Mouse (Mus musculus): ENCODE measurements around the gene Iqsec1. TPM values are rescaled to one million over a fixed set of nuclear protein-coding genes. Genes with fewer than 3 reads are reported as not detected.

Iqsec1 gene
- polyA plus RNA-seq, 1 experiment from 2014 or later: 21.5 TPM

DNA sequence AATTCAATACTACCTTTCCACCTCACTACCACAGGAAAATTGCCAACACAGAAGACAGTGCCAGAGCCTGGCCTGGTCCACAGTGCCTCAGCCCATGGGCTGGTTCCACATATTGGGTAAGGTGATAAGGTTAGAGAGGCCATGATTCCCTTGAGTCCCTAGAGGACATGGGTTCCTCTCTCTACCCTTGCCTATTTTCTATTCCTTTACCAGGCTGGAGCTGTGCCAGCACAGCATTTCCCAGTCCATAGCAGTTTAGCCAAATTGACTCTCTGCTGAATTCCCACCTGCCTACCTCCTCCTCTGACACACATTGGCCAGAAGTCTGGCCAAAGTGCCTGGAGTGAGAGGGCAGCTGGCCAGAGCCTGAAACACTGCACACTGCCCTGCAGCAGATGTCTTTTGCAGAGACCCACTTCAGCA is 214.7 kb downstream of the Iqsec1 start:
- Histone ChIP-seq H3K27me3 (replicated peaks) (no peaks in the 10 kb centered on the region), H3K4me1 (peaks cover 6% of the 10 kb centered on the region), H3K9me3 (replicated peaks) (no peaks in the 10 kb centered on the region), H3K36me3 (no peaks in the 10 kb centered on the region), H3K9ac (replicated peaks) (no peak overlapping the region), H3K27ac (replicated peaks) (0 out of 2 replicates have a peak overlapping the region, but pooled peaks have one; percentile 25), H3K4me2 (no peak overlapping the region), H3K4me3 (replicated peaks) (no peak overlapping the region)
- ATAC-seq (ENCODE audit: low FRiP score): no peak

DNA sequence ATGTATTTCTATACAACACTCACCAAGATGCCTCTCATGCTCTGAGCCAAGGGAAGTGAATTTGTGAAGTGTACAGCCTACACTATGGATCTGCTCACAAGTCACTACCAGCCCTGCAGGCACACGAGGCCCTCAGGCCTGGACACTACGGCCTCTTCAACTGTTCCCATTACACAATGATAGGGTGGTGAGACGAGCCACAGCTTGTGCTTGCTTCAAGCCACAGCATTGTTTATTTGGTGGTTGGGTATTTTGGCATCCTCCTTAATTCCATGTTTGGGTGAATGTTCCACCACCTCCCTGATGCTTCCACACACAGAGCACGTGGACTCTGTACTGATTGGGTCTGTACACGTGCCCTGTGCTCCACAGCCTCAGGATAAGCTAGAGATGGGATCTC is 216.4 kb downstream of the Iqsec1 start:
- Histone ChIP-seq H3K9ac (replicated peaks) (no peak overlapping the region), H3K4me2 (no peak overlapping the region), H3K9me3 (replicated peaks) (no peaks in the 10 kb centered on the region), H3K4me3 (replicated peaks) (no peak overlapping the region), H3K27ac (replicated peaks) (no peak overlapping the region), H3K36me3 (no peaks in the 10 kb centered on the region), H3K4me1 (peaks cover 2% of the 10 kb centered on the region; the same call in 1 of the 2 replicates), H3K27me3 (replicated peaks) (no peaks in the 10 kb centered on the region)
- 86% methylated on average over 5 of the region's 5 CpGs for WGBS
- ATAC-seq (ENCODE audit: low FRiP score): no peak

DNA sequence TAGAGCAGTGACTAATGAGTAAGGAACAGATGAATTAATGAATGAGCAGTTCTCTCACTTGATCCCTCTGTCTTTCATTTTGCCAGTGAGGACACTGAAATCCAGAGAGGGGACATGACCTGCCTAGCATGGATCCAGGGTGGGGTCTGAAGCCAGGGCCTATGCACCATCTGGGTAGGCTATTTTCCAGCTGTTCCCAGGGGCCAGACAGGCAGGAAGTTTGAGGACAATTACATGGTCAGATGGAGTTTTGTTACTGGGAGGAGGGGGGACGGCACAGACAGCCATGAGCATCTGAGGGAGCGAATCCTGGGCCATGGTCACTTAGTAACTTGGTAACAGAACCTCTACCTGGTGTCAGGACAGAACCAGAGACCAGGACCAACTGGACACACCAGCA is 220.0 kb downstream of the Iqsec1 start:
- WGBS: 70% methylated on average over 2 of the region's 2 CpGs
- Histone ChIP-seq H3K27ac (replicated peaks) (no peak overlapping the region), H3K4me3 (replicated peaks) (no peak overlapping the region), H3K4me1 (peaks cover 18% of the 10 kb centered on the region), H3K27me3 (replicated peaks) (no peaks in the 10 kb centered on the region), H3K36me3 (no peaks in the 10 kb centered on the region), H3K9me3 (replicated peaks) (no peaks in the 10 kb centered on the region), H3K9ac (replicated peaks) (no peak overlapping the region), H3K4me2 (no peak overlapping the region)
- no peak for ATAC-seq (ENCODE audit: low FRiP score)

DNA sequence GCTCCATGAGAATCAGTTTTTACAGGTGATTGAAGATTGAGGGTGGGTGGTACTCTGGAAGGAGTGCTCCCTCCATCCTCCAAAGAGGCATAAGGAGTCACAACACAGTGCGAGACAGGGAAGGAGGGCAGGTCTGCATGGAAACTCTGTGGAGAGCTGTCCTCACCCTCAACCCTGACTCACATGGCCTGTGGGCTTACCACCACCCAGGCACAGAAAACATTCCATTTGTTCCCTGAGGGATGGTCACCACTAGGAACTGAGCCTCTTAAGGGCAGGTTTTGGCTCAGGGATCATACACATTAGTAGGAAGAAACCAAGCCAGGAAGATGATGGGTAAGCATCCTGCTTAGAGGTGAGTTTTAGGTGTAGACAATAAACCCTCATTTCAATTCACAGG is 220.6 kb downstream of the Iqsec1 start:
- ATAC-seq (ENCODE audit: low FRiP score): no peak
- H3K4me3 ChIP-seq (replicated peaks): no peak overlapping the region
- WGBS: 83% methylated on average over 1 of the region's 1 CpGs

DNA sequence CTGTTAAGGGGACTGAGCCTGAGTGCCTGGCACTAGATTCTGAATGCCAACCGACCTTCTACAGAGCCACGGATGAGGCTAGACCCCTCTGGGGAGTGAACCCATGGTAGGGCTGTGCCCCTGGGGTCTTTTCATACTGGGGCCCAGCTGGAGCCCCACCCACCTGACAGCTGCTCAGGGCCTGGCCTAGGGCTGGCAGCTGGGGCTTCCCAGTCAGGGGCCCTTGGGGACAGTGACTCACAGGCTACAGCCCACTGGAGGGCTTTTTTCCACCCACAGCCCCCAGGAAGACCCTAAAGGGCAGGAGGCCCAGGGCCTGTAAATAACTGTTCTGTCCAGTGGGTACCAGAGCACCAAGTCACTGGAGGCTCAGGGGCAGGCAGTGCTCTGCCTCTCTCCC is 223.7 kb downstream of the Iqsec1 start:
- no peak overlapping the region for H3K4me3 ChIP-seq (replicated peaks)
- H3K9me3 ChIP-seq (replicated peaks): no peaks in the 10 kb centered on the region
- peaks cover 48% of the 10 kb centered on the region for H3K4me1 ChIP-seq
- no peaks in the 10 kb centered on the region for H3K36me3 ChIP-seq
- 13% methylated on average over 2 of the region's 2 CpGs for WGBS
- H3K27ac ChIP-seq (replicated peaks): peak overlapping the region; percentile 72
- H3K27me3 ChIP-seq (replicated peaks): no peaks in the 10 kb centered on the region
- no peak overlapping the region for H3K4me2 ChIP-seq
- no peak for ATAC-seq (ENCODE audit: low FRiP score)
- no peak overlapping the region for H3K9ac ChIP-seq (replicated peaks)

More for the DNA sequence above, 220.6 kb downstream of the Iqsec1 start:
- Histone ChIP-seq H3K27me3 (replicated peaks) (no peaks in the 10 kb centered on the region), H3K9ac (replicated peaks) (no peak overlapping the region), H3K4me2 (no peak overlapping the region), H3K4me1 (peaks cover 22% of the 10 kb centered on the region), H3K27ac (replicated peaks) (no peak overlapping the region), H3K36me3 (no peaks in the 10 kb centered on the region), H3K9me3 (replicated peaks) (no peaks in the 10 kb centered on the region)

DNA sequence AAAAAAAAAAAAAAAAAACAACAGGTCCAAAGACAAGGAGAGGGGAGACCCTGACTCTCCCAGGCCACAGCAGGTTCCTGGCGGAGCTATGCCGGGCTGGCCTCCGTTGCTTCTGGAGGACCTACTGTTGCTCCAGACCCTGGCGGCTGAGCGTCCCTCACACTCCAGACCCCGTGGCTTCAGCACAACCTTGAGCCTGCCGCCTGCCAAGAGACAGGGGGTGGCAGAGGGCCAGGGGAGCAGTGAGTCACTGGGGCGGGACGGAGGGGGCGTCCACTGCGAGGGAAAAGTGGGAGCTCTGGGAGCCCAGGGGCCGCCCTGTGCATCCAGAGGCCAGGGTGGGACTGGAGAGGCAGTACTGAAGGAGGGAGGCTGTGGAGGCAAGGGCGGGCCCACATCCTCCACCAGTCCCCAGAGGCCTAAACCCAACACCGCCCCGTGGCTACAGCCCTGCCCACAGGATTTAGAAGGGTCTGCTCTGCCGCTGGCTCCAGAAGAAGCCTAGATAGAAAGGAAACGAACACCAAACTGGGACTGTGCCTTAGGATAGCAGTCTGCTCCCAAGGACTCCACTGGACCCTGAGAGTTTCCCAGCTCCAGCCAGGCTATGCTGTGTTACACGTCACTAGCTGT is 224.4 kb downstream of the Iqsec1 start:
- peak; percentile 33 for ATAC-seq (ENCODE audit: low FRiP score)
- Histone ChIP-seq H3K9me3 (replicated peaks) (no peaks in the 10 kb centered on the region), H3K9ac (replicated peaks) (no peak overlapping the region), H3K27ac (replicated peaks) (peak overlapping the region; percentile 72), H3K4me2 (peak overlapping the region; percentile 21; the same call in 1 of the 2 replicates), H3K4me3 (replicated peaks) (no peak overlapping the region), H3K27me3 (replicated peaks) (no peaks in the 10 kb centered on the region), H3K36me3 (no peaks in the 10 kb centered on the region), H3K4me1 (peaks cover 54% of the 10 kb centered on the region)
- 44% methylated on average over 18 of the region's 18 CpGs for WGBS

DNA sequence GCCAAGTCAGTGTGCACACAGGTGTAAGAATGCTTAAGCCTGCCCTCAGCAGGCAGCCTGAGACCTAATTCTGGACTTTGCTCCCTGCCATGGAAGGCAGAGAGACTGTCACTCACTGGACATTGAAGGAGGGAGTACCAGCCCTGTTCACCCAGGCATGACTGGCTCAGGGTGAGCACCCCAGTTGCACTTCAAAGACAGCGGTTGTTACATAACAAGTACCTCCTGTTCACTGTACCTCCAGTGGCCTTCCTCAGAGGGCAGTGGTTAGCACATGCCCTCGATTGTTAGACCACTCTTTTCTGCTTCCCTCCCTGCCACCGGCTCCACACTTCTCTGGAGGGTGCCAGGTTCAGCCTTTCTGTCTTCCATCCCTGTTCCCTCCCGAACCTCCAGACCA is 225.2 kb downstream of the Iqsec1 start:
- Histone ChIP-seq H3K4me3 (replicated peaks) (no peak overlapping the region), H3K36me3 (no peaks in the 10 kb centered on the region), H3K27ac (replicated peaks) (peak overlapping the region; percentile 72; the same call in 1 of the 2 replicates), H3K4me1 (peaks cover 54% of the 10 kb centered on the region), H3K4me2 (peak overlapping the region; percentile 6; the same call in 1 of the 2 replicates), H3K9ac (replicated peaks) (no peak overlapping the region), H3K9me3 (replicated peaks) (no peaks in the 10 kb centered on the region), H3K27me3 (replicated peaks) (no peaks in the 10 kb centered on the region)
- no peak for ATAC-seq (ENCODE audit: low FRiP score)
- WGBS: 79% methylated on average over 4 of the region's 4 CpGs

DNA sequence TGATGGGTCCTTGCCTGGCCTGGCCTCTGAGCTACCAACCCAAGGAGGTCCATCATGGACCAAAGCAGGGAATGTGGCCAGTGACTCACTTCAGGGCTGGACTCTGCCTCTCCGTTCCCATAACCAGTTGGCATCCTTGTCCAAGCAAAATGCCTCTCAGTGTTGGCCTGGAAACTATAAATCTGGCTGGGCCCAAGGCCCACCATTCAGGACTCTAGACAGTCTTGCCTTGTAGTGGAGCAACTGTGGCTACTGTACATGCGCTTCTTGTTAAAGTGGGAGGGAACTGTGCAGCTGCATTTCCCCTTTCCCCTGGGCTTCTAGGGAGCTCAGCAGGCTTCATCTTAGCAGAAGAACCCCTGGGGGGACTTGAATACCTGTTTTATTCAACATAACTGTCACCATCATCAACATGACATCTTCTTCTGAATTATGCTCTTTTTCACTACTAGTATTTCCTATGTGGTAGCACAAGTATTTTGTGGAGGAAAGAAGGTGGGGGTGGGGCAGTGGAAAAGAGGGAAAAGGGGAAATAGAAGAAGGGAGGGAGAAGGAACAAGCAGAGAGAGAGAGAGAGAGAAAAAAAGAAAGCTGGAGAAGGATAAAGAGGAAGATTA is 226.3 kb downstream of the Iqsec1 start:
- H3K27ac ChIP-seq (replicated peaks): peak overlapping the region; percentile 33; the same call in 1 of the 2 replicates
- H3K36me3 ChIP-seq: no peaks in the 10 kb centered on the region
- no peak overlapping the region for H3K4me2 ChIP-seq
- ATAC-seq (ENCODE audit: low FRiP score): no peak
- no peak overlapping the region for H3K9ac ChIP-seq (replicated peaks)
- no peak overlapping the region for H3K4me3 ChIP-seq (replicated peaks)
- no peaks in the 10 kb centered on the region for H3K9me3 ChIP-seq (replicated peaks)
- no peaks in the 10 kb centered on the region for H3K27me3 ChIP-seq (replicated peaks)
- WGBS: 68% methylated on average over 2 of the region's 2 CpGs
- peaks cover 54% of the 10 kb centered on the region for H3K4me1 ChIP-seq

DNA sequence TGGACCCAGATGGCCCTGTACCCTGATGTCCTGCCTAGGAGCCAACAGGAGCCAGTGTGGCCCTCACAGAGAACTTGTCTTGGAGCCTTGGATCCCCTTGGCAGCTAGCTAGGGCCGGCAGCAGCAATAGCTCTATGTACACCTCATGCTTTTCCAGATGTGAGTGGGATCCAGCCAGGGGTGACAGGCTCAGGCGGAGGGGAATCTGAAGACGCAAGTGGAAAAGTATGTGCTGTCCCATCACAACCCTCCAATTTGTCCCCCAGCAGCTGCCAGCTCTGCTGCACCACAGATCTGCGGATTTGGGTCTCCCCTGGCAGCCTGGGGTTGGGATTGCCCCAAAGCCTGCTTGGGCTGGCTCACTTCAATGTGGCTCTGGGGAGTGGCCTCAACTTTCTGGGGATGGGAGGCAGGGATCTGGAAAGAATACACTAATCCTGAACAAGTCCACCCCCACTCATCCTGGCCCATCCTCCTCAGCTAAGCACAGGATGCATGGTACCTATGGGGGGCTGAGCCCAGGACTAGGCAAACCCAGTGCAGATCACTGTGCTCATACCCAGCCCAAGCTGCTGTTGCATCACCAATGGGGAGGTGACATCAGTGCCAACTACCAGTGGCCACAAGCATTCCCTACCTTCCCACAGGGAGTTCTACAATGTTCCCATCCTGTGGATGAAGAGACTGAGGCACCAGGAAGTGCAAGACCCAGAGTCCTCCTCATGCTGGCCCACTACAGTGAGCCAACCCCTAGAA is 227.0 kb downstream of the Iqsec1 start:
- no peak overlapping the region for H3K9ac ChIP-seq (replicated peaks)
- no peaks in the 10 kb centered on the region for H3K9me3 ChIP-seq (replicated peaks)
- no peak for ATAC-seq (ENCODE audit: low FRiP score)
- no peak overlapping the region for H3K4me2 ChIP-seq
- H3K4me1 ChIP-seq: peaks cover 54% of the 10 kb centered on the region
- no peak overlapping the region for H3K4me3 ChIP-seq (replicated peaks)
- 89% methylated on average over 4 of the region's 4 CpGs for WGBS
- no peaks in the 10 kb centered on the region for H3K36me3 ChIP-seq
- peak overlapping the region; percentile 33; the same call in 1 of the 2 replicates for H3K27ac ChIP-seq (replicated peaks)
- H3K27me3 ChIP-seq (replicated peaks): no peaks in the 10 kb centered on the region

DNA sequence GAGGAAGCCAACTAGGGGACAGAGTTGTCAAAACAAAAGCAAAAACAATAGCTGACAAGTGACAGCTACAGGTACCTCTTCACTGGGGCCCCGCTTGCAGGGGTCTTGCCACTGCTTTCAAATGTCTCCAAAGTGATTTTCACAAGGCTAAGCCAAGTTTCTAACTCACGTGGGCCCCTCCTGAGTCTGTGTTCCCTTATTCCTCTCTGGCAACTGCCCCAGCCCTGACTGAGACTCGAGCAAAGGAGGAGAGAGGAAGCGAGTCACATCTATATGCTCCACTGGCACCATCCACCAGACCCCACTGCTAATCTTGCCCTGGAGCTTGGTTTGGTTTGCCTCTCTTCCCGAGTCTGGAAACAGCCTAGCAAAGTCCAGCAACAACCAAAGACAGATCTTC is 227.6 kb downstream of the Iqsec1 start:
- H3K27ac ChIP-seq (replicated peaks): 0 out of 2 replicates have a peak overlapping the region, but pooled peaks have one; percentile 46
- no peaks in the 10 kb centered on the region for H3K36me3 ChIP-seq
- H3K9me3 ChIP-seq (replicated peaks): no peaks in the 10 kb centered on the region
- H3K27me3 ChIP-seq (replicated peaks): no peaks in the 10 kb centered on the region
- no peak overlapping the region for H3K4me3 ChIP-seq (replicated peaks)
- H3K4me2 ChIP-seq: no peak overlapping the region
- 78% methylated on average over 5 of the region's 5 CpGs for WGBS
- peaks cover 54% of the 10 kb centered on the region for H3K4me1 ChIP-seq
- H3K9ac ChIP-seq (replicated peaks): no peak overlapping the region
- no peak for ATAC-seq (ENCODE audit: low FRiP score)

DNA sequence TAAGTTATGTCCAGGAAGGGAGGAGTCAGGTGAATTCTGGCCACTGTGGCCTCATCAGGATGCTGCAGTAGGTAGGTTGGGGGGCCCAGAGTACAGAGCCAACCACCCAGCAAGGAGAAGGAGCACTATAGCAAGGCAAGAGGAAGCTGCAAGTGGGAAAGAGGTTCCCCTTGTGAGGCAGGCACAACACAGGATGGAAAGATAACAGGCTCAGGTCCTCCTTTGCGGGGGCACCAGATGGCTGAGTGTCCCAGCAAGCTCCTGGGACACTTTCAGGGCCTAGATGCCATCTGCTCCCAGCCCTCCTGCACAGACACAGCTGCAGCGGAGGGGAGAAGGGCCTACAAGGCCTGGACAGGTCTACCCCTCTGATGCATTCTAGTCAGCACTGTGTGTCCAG is 228.7 kb downstream of the Iqsec1 start:
- Histone ChIP-seq H3K4me2 (no peak overlapping the region), H3K9me3 (replicated peaks) (no peaks in the 10 kb centered on the region), H3K27ac (replicated peaks) (peak overlapping the region; percentile 63), H3K27me3 (replicated peaks) (no peaks in the 10 kb centered on the region), H3K36me3 (no peaks in the 10 kb centered on the region), H3K4me3 (replicated peaks) (no peak overlapping the region), H3K9ac (replicated peaks) (no peak overlapping the region), H3K4me1 (peaks cover 51% of the 10 kb centered on the region)
- WGBS: 24% methylated on average over 2 of the region's 2 CpGs
- ATAC-seq (ENCODE audit: low FRiP score): no peak

DNA sequence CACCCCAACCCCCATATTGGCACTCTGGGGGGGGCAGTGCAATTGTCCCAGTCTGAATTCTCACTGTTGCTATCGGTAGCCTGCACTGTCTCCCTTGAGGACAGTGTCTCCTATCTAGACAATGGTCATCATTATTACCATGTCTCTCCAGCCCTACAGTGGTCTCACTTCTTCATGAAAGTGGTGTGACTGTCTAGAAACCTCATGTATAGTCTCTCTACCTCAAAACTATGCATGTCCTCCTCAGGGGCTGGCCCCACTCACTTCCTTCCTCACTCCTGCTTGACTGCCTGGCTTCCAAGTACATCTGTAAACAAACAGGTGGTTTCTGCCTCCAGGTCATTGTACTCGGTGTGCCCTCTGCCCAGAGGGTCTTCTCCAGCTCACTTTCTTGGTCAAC is 230.3 kb downstream of the Iqsec1 start:
- no peak overlapping the region for H3K4me2 ChIP-seq
- H3K27ac ChIP-seq (replicated peaks): no peak overlapping the region
- peaks cover 35% of the 10 kb centered on the region for H3K4me1 ChIP-seq
- no peak overlapping the region for H3K9ac ChIP-seq (replicated peaks)
- ATAC-seq (ENCODE audit: low FRiP score): no peak
- no peaks in the 10 kb centered on the region for H3K36me3 ChIP-seq
- WGBS: 83% methylated on average over 2 of the region's 2 CpGs
- H3K27me3 ChIP-seq (replicated peaks): no peaks in the 10 kb centered on the region
- no peak overlapping the region for H3K4me3 ChIP-seq (replicated peaks)
- no peaks in the 10 kb centered on the region for H3K9me3 ChIP-seq (replicated peaks)
